ENCODE assay signal across 8 mouse cellular contexts in genomic region chr11:88820742-88821576, GRCm38 (mm10). TPM values are rescaled to one million over a fixed set of nuclear protein-coding genes. Genes with fewer than 3 reads are reported as not detected.
DNase-seq lines count a peak whose midpoint lies in the region; ATAC-seq lines count a peak whose summit lies in the region.

No protein-coding gene starts in this region.

- no peak overlapping the region for H3K4me3 ChIP-seq in embryonic facial prominence, embryonic 15.5 days (replicated peaks)
- no peak overlapping the region for H3K4me3 ChIP-seq in hindbrain, embryonic 14.5 days (replicated peaks; ENCODE audit: low read length)

- no peak overlapping the region for H3K9ac ChIP-seq in embryonic facial prominence, embryonic 15.5 days
- peak overlapping the region; percentile 3; the same call in 1 of the 2 replicates for H3K9ac ChIP-seq in hindbrain, embryonic 14.5 days

- peak; percentile 18 for DNase-seq in brain, embryonic 18.5 days (ENCODE audit: low read depth, low spot score)
- DNase-seq in hindbrain, embryonic 14.5 days (ENCODE audit: low spot score) = peak; percentile 64
- peak; percentile 63 for DNase-seq in lung, postnatal 14 days
- no peak for DNase-seq in cerebellum, adult 11-12 months
- DNase-seq in cerebellum, adult 11 months = no peak

- 11% methylated on average over 24 of the region's 24 CpGs for WGBS in embryonic facial prominence, embryonic 15.5 days
- 6% methylated on average over 24 of the region's 24 CpGs for WGBS in hindbrain, embryonic 14.5 days

- no peak overlapping the region for H3K27ac ChIP-seq in embryonic facial prominence, embryonic 15.5 days (replicated peaks)
- H3K27ac ChIP-seq in hindbrain, embryonic 14.5 days = peak overlapping the region; percentile 74

- H3K27me3 ChIP-seq in embryonic facial prominence, embryonic 15.5 days = peaks cover 17% of the 10 kb centered on the region
- no peaks in the 10 kb centered on the region for H3K27me3 ChIP-seq in hindbrain, embryonic 14.5 days (ENCODE audit: control insufficient read depth, insufficient read depth, low read length)

- peaks cover 14% of the 10 kb centered on the region for H3K4me1 ChIP-seq in embryonic facial prominence, embryonic 15.5 days
- H3K4me1 ChIP-seq in hindbrain, embryonic 14.5 days (replicated peaks; ENCODE audit: control insufficient read depth, insufficient read depth, low read length) = peaks cover 20% of the 10 kb centered on the region

- H3K36me3 ChIP-seq in embryonic facial prominence, embryonic 15.5 days = no peaks in the 10 kb centered on the region
- no peaks in the 10 kb centered on the region for H3K36me3 ChIP-seq in hindbrain, embryonic 14.5 days (replicated peaks; ENCODE audit: control insufficient read depth, insufficient read depth)

- ATAC-seq in embryonic facial prominence, embryonic 15.5 days (ENCODE audit: insufficient number of reproducible peaks, low FRiP score, low TSS enrichment, low read depth) = no peak
- ATAC-seq in hindbrain, embryonic 14.5 days (ENCODE audit: low FRiP score) = peak; percentile 68; the same call in 1 of the 2 replicates
- ATAC-seq in granulocyte monocyte progenitor cell, adult 5-6 weeks (replicated peaks; ENCODE audit: poor library complexity, severe bottlenecking) = no peak
- ATAC-seq in inflammation-experienced regulatory T-cells, adult 6 months = no peak

- no peaks in the 10 kb centered on the region for H3K9me3 ChIP-seq in embryonic facial prominence, embryonic 15.5 days (replicated peaks)
- H3K9me3 ChIP-seq in hindbrain, embryonic 14.5 days (ENCODE audit: control insufficient read depth, low read length) = no peaks in the 10 kb centered on the region

- H3K4me2 ChIP-seq in embryonic facial prominence, embryonic 15.5 days (replicated peaks) = peak overlapping the region; percentile 21
- peak overlapping the region; percentile 31 for H3K4me2 ChIP-seq in hindbrain, embryonic 14.5 days (replicated peaks)

RNA-seq across cellular contexts. Expression of gene Akap1, which starts 43.4 kb away (rescaled TPM):
- 20.2 and 20.9 TPM in 2 replicates for polyA plus RNA-seq in embryonic facial prominence, embryonic 15.5 days (2015; fragmentation: Nextera tagmentation; extraction: Ambion mirVana)
- 26.0 and 26.6 TPM in 2 replicates for polyA plus RNA-seq in hindbrain, embryonic 14.5 days (2014; fragmentation: Nextera tagmentation; extraction: Ambion mirVana)
- total RNA-seq in granulocyte monocyte progenitor cell, adult 5-6 weeks (2014; fragmentation: Nextera tagmentation) = 12.7 and 15.2 TPM in 2 replicates
- total RNA-seq in granulocyte monocyte progenitor cell, adult 5-6 weeks (2017) = 15.9 and 20.7 TPM in 2 replicates
- 1 to 10 TPM; 1.8 to 2.0 (median 2.0) TPM for polyA plus RNA-seq in inflammation-experienced regulatory T-cells, adult 6 months (2017; shearing (Covaris generic))

Comparison
In these comparisons a context has a peak if more than half of its experiments do, and no peak if none do; other contexts are left out.
1. DNase-seq: peak in brain, embryonic 18.5 days (single experiment), hindbrain, embryonic 14.5 days (single experiment) and lung, postnatal 14 days (single experiment); none in cerebellum, adult 11-12 months (single experiment) and cerebellum, adult 11 months (single experiment).